Mouse (Mus musculus) forebrain, embryonic 12.5 days (tissue): ENCODE measurements at regions not wholly inside any gene's neighbourhood (a gene's known extent, or its start where the extent isn't known, plus 50 kb on each side); places are given as distances from the start of the nearest gene placed in this dataset.

Source experiments
- ATAC-seq: fragments of 200-750 bp; cut with Nextera tagmentation; 2 replicates; pipeline ENCODE4 v1.8.0; 2017; ENCODE audit warnings: moderate TSS enrichment; ENCODE audit not compliant: low FRiP score
- H3K27ac ChIP-seq: fragments of 300-500 bp; sonication (generic); 2 replicates; pipeline ENCODE4 v1.5.1; 2016; ENCODE audit warnings: mild to moderate bottlenecking
- H3K27me3 ChIP-seq: fragments of 300-500 bp; sonication (generic); 2 replicates; pipeline ENCODE4 v1.6.1; 2016; ENCODE audit warnings: mild to moderate bottlenecking
- H3K36me3 ChIP-seq: fragments of 300-500 bp; sonication (generic); replicated peaks from 2 replicates; pipeline ENCODE4 v1.6.1; 2016; ENCODE audit warnings: mild to moderate bottlenecking
- H3K4me1 ChIP-seq: fragments of 300-500 bp; sonication (generic); 2 replicates; pipeline ENCODE4 v1.6.1; 2016
- H3K4me2 ChIP-seq: fragments of 300-500 bp; sonication (generic); 2 replicates; pipeline ENCODE4 v1.6.1; 2016; ENCODE audit warnings: mild to moderate bottlenecking, moderate library complexity
- H3K4me3 ChIP-seq: fragments of 300-500 bp; sonication (generic); replicated peaks from 2 replicates; pipeline ENCODE4 v1.5.1; 2016; ENCODE audit warnings: mild to moderate bottlenecking
- H3K9ac ChIP-seq: fragments of 300-500 bp; sonication (generic); 2 replicates; pipeline ENCODE4 v1.6.1; 2016; ENCODE audit warnings: mild to moderate bottlenecking
- H3K9me3 ChIP-seq: fragments of 300-500 bp; sonication (generic); 2 replicates; pipeline ENCODE4 v1.6.1; 2016
- WGBS: fragments of 180-500 bp; shearing (Covaris S2); methylation state at CpG from one replicate; pipeline ENCODE4 v1.1.7; 2016; 5-methylcytosine and 5-hydroxymethylcytosine counted together

GRCm38 (mm10) chr12:45137438-45138018 is 63.0 kb upstream of the Stxbp6 start:
- Histone ChIP-seq H3K27ac (no peak overlapping the region), H3K4me1 (no peaks in the 10 kb centered on the region), H3K9me3 (no peaks in the 10 kb centered on the region), H3K36me3 (no peaks in the 10 kb centered on the region), H3K27me3 (no peaks in the 10 kb centered on the region), H3K4me3 (no peak overlapping the region), H3K9ac (no peak overlapping the region), H3K4me2 (no peak overlapping the region)
- no peak for ATAC-seq
- WGBS: 45% methylated on average over 7 of the region's 7 CpGs

- Histone ChIP-seq H3K4me1 (no peaks in the 10 kb centered on the region), H3K27ac (no peak overlapping the region), H3K36me3 (no peaks in the 10 kb centered on the region), H3K27me3 (no peaks in the 10 kb centered on the region), H3K9ac (no peak overlapping the region), H3K4me3 (no peak overlapping the region), H3K4me2 (no peak overlapping the region), H3K9me3 (no peaks in the 10 kb centered on the region)
- WGBS: 88% methylated on average over 2 of the region's 2 CpGs
- ATAC-seq: no peak
Observed at GRCm38 (mm10) chr12:45133415-45133814, 58.9 kb upstream of the Stxbp6 start.

- no peak for ATAC-seq
- Histone ChIP-seq H3K4me3 (no peak overlapping the region), H3K4me1 (no peaks in the 10 kb centered on the region), H3K27me3 (no peaks in the 10 kb centered on the region), H3K9ac (no peak overlapping the region), H3K36me3 (no peaks in the 10 kb centered on the region), H3K4me2 (no peak overlapping the region), H3K27ac (no peak overlapping the region), H3K9me3 (no peaks in the 10 kb centered on the region)
- WGBS: 91% methylated on average over 5 of the region's 5 CpGs
Observed at GRCm38 (mm10) chr12:45131139-45131538, 56.6 kb upstream of the Stxbp6 start.

GRCm38 (mm10) chr12:45125866-45126265 is 51.4 kb upstream of the Stxbp6 start:
- Histone ChIP-seq H3K4me2 (no peak overlapping the region), H3K4me3 (no peak overlapping the region), H3K4me1 (no peaks in the 10 kb centered on the region), H3K9ac (no peak overlapping the region), H3K27ac (no peak overlapping the region), H3K36me3 (no peaks in the 10 kb centered on the region), H3K9me3 (no peaks in the 10 kb centered on the region), H3K27me3 (no peaks in the 10 kb centered on the region)
- ATAC-seq: no peak
- 86% methylated on average over 3 of the region's 3 CpGs for WGBS
